Mouse (Mus musculus) v-Abl transformed pro-B cells (cell line): ENCODE results near the gene Spata1.

Experiments used
- in situ Hi-C, 2 experiments: fragments of 400-800 bp; cut with MboI; formaldehyde crosslinking; loops; one replicate each; pipeline ENCODE4 v1.15.1; 2025; ENCODE audit not compliant: unreplicated experiment in 2 of 2

The Spata1 gene

DNA sequence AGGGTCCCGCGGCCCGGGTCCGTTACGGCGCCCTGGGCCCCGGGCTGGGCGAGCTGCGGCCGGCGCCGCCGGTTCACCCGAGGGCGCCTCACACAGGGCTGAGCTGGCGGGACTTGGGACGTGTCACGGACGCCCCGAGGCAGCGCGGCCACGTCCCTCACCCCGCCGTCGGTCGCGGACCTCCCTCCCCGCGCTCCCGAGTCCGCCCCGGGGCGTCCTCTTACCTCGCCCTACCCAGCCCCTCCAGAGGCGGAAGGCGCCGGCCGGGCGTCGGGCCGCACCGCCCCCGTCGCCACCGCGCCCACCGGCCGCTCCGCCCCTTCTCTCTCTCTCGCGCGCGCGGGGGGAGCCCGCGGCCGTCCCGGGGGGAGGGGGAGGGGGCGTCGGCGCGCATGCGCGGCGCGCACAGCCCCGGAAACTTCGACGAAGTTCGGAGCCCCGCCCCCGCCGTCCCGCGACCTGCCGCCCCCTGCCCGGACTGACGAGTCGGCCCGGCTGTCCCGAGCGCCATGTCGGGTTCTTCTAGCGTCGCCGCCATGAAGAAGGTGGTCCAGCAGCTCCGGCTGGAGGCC is at the start of gene Spata1, which contains the start of gene Gng5:
Spata1 (minus strand) TSS at position 323 of the 572 bp plus-strand sequence.
Gng5 (plus strand) TSS at position 377 of the 572 bp plus-strand sequence.
- in situ Hi-C loops: loop anchor here (25.0 kb wide), 5 partner anchors 312 to 1787 kb away; partner anchors contain the start of genes Sh3glb1 (in 2 of the 2), 2410004B18Rik (in 1 of the 2) and Odf2l (in 1 of the 2)

DNA sequence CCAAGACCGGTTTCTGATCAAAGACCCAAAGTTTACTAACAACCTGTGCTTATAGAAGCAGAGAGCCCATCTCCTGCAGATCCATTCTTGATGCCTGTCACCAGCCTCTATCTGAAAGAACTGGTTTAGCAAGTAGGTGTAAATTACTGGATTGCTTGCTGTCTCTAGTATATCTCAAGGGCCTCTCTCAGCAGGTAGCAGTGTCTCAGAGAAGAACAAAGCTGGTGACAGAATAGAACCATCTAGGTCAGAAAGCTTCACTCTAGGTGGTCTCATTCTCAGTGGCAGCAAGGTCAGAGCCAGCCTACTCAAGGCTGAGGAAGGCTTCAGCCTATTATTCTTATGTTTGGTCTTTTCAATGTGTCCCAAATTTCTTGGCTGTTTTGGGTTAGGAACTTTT is 44.1 kb upstream of the Spata1 start:
- in situ Hi-C loops: no loop called here

DNA sequence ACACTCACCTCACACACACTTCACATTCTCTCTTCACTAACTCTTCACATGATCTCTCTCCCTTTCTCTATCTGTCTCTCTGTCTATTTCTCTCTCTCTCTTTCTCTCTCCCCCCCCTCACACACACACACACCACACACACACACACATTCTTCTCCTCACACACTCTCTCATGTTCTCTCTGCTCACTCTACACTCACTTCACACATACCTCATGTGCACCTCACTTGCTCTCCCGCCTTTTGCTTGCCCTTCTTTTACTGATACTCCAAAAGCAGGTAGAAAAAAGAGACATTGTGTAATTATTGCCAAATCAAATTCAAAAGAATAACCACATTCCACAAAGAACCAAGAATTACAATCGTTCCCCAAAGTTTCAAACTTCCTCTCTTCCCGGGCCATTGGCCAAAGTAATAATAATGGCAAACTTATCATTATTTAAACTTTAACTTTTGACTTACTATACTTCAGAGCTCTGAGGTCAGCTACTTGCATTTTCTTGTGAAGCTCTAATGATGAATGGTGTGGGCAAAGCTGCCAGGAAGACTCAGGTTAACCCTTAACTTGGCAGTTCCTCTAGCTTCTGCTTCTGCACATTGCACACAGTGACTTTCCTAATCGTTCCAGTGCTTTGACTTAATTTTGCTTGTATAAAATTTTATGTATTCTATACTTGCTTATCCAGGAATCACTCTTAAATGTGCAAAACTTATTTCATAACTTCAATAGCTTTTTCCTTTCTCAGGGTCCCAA is 41.1 kb upstream of the Spata1 start:
- in situ Hi-C loops: no loop called here

GRCm38 (mm10) chr3:146534986-146535385 is 35.4 kb upstream of the Spata1 start:
- in situ Hi-C loops: no loop called here

- in situ Hi-C loops: loop anchor here in 1 of 2 experiments (10.0 kb wide), 1 partner anchor 124 kb away; the partner anchor contains the start of gene Ssx2ip
These were observed 28.8 kb upstream of the Spata1 start for GRCm38 (mm10) chr3:146528335-146528734.

- in situ Hi-C loops: loop anchor here (5.0 to 25.0 kb wide), 8 partner anchors 117 to 1809 kb away; partner anchors contain the start of genes Prkacb (in 2 of the 2), Sh3glb1 (in 2 of the 2), 2410004B18Rik (in 1 of the 2) and Bcl10 (in 1 of the 2)
These were observed 22.1 kb upstream of the Spata1 start for GRCm38 (mm10) chr3:146521652-146522020.

DNA sequence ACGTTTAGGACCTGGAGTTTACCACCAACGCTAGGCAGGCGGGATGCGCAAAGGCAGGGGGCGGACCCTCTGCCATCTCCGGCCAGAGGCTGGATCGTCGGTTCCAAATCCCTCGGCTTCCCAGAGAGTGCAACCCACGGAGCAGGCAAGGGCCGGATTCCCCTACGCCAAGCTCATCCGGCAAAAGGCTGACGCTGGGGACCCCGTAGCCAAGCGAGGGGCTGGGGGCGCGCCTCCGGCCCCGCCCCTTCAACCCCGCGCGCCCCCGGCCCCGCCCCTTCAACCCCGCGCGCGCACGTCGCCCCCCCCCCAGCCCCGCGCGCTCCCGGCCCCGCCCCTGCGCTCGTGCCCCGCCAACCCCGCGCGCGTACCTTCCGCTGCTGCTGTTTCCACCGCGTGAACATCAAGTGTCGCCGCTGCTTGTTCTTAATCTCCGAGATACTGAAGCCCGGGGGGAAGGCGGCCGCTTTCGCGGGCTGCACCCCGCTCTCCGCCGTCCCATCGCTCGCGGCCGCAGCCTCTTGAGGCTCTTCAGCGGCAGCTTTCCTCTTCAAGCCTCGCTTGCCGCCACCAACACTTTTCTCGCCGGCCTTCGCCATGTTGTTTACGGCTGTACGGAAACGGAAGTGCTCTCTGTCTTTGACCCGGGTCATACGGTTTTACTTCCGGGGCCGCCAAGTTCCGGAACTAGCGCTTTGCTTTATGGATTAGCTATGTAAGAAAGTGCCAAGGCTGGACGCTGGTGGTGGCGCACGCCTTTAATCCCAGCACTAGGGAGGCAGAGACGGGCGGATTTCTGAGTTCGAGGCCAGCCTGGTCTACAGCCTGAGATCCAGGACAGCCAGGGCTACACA is 21.5 kb upstream of the Spata1 start, which contains the start of gene Rpf1:
Rpf1 (minus strand) TSS at position 632 of the 854 bp plus-strand sequence.
- in situ Hi-C loops: loop anchor here (5.0 to 25.0 kb wide), 8 partner anchors 116 to 1809 kb away; partner anchors contain the start of genes Prkacb (in 2 of the 2), Sh3glb1 (in 2 of the 2), 2410004B18Rik (in 1 of the 2) and Bcl10 (in 1 of the 2)

DNA sequence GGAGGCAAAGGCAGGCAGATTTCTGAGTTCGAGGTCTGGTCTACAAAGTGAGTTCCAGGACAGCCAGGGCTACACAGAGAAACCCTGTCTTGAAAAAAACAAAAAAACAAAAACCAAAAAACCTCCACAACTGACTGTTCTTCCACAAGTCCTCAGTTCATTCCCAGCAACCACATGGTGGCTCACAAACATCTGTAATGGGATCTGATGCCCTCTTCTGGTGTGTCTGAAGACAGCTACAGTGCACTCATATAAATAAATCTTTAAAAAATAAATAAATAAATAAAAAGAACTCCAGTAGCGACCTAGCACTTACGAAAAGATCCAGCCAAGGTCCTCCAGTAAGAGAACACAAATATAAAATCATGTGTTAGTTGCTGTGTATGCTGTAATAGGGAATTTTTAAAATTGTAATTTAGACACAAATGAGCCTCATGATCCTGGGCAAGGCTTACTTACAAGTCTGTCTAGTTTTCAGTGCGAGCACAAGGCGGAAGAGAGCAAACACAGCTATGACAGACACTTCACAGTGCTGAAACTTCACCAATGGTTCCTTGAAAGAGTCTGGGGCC is 20.8 kb upstream of the Spata1 start:
- in situ Hi-C loops: loop anchor here (5.0 to 25.0 kb wide), 8 partner anchors 116 to 1808 kb away; partner anchors contain the start of genes Prkacb (in 2 of the 2), Sh3glb1 (in 2 of the 2), 2410004B18Rik (in 1 of the 2) and Bcl10 (in 1 of the 2)

DNA sequence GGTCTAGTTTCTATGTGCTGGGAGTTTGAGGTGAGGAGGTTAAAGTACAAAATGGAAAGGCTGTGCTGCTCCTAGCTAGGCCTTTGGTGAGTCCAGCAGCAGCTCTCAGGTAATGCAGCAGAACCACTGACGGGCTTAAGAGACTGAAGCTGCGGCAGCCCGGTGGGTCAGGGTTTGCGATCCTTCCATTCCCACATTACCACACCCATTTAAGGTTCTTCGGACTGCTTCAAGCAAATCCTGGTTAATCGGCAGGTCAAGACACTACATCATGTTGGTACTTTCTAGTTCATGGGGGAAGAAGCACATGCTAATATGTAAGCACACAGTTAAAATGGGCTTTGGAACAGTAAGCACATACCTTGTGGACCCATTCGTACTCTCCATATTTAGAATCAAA is 7.2 kb upstream of the Spata1 start:
- in situ Hi-C loops: loop anchor here (25.0 kb wide), 5 partner anchors 319 to 1794 kb away; partner anchors contain the start of genes Sh3glb1 (in 2 of the 2), 2410004B18Rik (in 1 of the 2) and Odf2l (in 1 of the 2)

DNA sequence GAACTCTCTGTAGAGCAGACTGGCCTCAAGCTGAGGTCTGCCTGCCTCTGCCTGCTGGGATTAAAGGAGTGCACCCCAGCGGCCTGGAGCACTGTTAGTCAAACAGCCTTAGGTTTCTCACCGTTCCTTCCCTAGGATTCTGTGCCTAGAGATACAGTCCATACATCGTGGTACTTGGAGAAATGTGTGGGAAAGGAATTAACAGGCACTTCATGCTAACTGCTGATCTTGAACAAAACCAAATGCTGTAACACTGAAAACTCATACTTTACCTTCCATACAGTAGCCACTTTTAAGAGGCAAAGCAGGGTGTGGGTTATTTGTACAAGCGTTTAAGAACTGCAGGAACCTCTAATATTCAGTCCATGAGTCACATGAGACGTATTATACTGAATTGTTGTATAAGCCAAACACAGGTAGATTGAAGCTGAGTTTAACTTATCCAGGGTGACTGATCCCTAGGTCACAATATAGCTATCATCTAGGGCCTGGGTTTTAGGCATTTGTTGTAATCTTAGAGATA is 2.1 kb upstream of the Spata1 start:
- in situ Hi-C loops: loop anchor here (25.0 kb wide), 5 partner anchors 314 to 1789 kb away; partner anchors contain the start of genes Sh3glb1 (in 2 of the 2), 2410004B18Rik (in 1 of the 2) and Odf2l (in 1 of the 2)

DNA sequence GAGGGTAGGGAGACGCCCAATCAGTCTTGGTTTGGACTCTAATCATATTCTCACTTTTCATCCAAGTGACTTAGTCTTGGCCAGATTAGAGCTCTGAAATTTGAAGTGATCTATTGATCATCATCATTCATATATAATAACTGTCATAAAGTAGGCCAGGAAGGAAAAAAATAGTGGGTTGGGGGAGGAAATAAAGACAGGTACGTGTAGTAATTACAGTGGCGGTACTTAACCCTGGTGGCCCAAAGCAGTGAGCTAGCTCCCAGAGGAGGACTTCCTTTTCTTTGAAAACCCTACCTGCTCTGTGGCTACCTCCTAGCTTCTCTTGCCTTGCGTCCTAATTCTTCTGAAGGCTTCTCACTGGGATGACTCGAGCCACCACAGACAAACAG is 1.3 kb upstream of the Spata1 start:
- in situ Hi-C loops: loop anchor here (25.0 kb wide), 5 partner anchors 314 to 1789 kb away; partner anchors contain the start of genes Sh3glb1 (in 2 of the 2), 2410004B18Rik (in 1 of the 2) and Odf2l (in 1 of the 2)

DNA sequence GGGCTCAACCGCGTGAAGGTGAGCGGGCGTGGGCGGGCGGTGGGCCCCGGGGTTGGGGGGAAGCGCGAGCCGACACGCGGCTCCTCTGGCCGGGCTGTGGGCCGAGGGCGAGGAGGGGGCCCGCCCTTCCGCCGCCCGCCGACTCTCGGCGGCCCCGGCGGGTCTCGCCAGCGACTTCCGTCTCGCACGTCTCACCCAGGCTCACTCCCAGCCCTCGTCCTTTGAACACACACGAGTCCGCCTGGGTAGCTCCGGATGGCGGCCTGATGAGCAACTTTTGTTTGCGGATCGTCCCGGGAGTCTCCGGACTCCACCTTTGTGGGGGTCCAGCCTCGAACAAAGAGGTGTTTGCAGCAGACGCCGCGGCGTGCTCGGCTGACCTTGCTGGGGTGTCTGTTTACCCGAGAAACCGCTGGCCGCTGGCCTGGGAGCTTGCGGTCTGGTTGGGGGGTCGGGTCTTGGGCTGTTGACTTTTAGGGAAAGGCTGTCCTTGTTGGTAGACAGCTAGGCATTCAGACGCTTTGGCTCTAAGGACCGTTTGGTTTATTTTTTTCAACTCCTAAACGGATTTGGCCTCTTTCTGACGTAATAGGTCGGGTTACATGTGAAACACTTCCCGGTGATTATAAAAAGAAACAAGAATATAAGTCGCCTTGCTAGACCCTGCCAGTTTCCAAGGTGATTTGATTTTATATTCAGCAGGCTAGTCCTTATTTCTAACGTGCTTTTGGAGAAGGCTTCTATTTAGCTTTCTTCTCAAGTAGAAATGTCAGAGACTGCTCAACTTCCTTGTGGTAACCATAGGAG is 653 bp upstream of the Spata1 start:
- in situ Hi-C loops: loop anchor here (25.0 kb wide), 5 partner anchors 313 to 1788 kb away; partner anchors contain the start of genes Sh3glb1 (in 2 of the 2), 2410004B18Rik (in 1 of the 2) and Odf2l (in 1 of the 2)

DNA sequence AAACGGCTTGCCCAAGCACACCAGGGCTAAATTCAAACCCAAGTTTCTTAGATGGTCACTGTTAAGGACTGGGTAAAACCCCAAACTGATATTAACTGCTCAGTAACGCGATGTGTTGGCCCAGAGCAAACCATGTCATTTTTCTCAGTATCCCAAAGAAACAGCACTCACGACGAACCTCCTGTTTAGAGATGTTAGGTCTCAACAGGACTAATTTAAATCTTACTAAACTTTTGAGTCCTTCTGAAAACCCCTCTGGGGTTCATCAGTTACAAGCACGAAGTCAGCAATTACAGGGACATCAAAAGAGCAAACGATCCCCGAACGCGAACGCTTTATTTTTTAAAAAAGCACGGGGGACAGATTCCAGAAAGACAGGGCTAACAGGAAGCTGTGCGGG is 564 bp downstream of the Spata1 start:
- in situ Hi-C loops: no loop called here

GRCm38 (mm10) chr3:146494941-146495340 is 4.6 kb downstream of the Spata1 start:
- in situ Hi-C loops: loop anchor here in 1 of 2 experiments (5.0 kb wide), 1 partner anchor 43 kb away; no protein-coding TSS in a partner anchor

DNA sequence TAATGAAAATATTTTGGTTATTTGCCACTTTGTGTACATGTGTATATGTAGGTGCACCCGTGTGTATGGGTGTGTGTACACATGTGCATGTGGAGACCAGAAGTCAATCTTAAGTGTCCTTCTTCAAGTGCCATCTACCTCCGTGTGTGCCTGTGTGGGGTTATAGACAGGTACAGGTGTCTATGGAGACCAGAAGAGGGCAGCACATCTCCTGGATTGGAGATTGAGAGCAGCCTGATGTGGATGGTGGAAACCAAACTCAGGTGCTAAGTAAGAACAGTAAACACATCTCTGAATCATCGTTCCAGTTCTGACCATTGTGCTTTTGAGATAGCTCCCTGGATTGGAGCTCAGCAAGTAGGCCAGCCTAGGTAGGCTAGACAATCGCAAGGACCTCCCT is 13.1 kb downstream of the Spata1 start:
- in situ Hi-C loops: no loop called here

DNA sequence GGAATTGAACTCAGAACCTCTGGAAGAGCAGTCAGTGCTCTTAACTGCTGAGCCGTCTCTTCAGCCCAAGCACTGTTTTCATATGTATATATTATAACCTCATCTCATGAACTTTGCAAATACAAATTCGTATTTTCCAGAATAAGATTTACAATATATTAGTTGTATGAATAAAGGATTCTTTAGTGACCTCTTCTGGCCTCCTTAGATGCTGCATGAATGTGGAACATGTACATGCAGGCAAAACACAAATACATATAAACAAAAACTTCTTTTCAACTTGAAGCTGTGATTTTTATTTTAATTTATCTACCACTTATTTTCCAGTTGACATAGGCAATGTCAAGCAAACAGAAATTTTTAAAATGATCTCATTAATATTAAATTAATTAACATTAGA is 17.5 kb downstream of the Spata1 start:
- in situ Hi-C loops: no loop called here

GRCm38 (mm10) chr3:146474428-146474827 is 25.1 kb downstream of the Spata1 start:
- in situ Hi-C loops: no loop called here

DNA sequence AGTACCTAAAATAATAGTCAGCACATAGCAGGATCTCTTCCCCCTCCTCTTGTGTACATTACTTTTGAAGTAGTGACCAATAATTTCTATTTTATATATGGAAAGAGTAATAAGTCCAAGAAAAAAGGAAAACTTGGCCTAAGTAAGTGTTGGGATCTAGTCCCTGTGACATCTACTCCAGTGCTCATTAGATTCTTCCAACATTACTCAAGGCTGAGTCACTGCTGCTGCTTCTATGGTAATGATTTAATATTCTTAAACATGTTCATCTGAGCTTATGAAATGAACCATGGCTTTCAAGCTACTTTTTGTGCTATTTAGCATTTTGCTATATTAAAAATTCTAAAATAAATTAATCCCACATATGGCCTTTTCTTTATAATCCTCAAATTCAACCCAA is 25.8 kb downstream of the Spata1 start:
- in situ Hi-C loops: no loop called here
